Mouse (Mus musculus) hindbrain, embryonic 10.5 days (tissue): ENCODE data around the gene Narfl. TPM values are rescaled to one million over a fixed set of nuclear protein-coding genes. Genes with fewer than 3 reads are reported as not detected.
A peak's percentile ranks its signal among the peaks of the same experiment; 100 is the strongest.

ENCODE experiments used
- DNase-seq: peaks from one replicate; pipeline ENCODE4 v3.0.0-alpha.2; 2017; ENCODE audit warnings: low spot score
- H3K27ac ChIP-seq: fragments of 300-500 bp; sonication (generic); 2 replicates; pipeline ENCODE4 v1.5.1; 2016; ENCODE audit warnings: mild to moderate bottlenecking, moderate library complexity
- H3K27me3 ChIP-seq: fragments of 300-500 bp; sonication (generic); 2 replicates; pipeline ENCODE4 v1.6.1; 2016; ENCODE audit warnings: mild to moderate bottlenecking; ENCODE audit not compliant: poor library complexity, insufficient read depth, severe bottlenecking
- H3K36me3 ChIP-seq: fragments of 300-500 bp; sonication (generic); 2 replicates; pipeline ENCODE4 v1.6.1; 2016; ENCODE audit warnings: mild to moderate bottlenecking, moderate library complexity
- H3K4me1 ChIP-seq: fragments of 300-500 bp; sonication (generic); replicated peaks from 2 replicates; pipeline ENCODE4 v1.6.1; 2016; ENCODE audit warnings: mild to moderate bottlenecking
- H3K4me3 ChIP-seq: fragments of 300-500 bp; sonication (generic); 2 replicates; pipeline ENCODE4 v1.5.1; 2016; ENCODE audit warnings: mild to moderate bottlenecking, moderate library complexity
- H3K9me3 ChIP-seq: fragments of 300-500 bp; sonication (generic); 2 replicates; pipeline ENCODE4 v1.6.1; 2016; ENCODE audit warnings: mild to moderate bottlenecking, moderate library complexity
- WGBS: fragments of 180-500 bp; shearing (Covaris S2); methylation state at CpG from one replicate; pipeline ENCODE4 v1.1.7; 2016; 5-methylcytosine and 5-hydroxymethylcytosine counted together
- polyA plus RNA-seq: library from polyadenylated mRNA; unstranded; fragments of >200 nt; fragmentation: Nextera tagmentation; extraction: Ambion mirVana; gene quantifications from 2 replicates; pipeline ENCODE4 v1.2.1, GENCODE M21; 2016

The Narfl gene
- polyA plus RNA-seq, 1 experiment from 2014 or later: 25.3 TPM

GRCm38 (mm10) chr17:25829558-25830017 is 56.0 kb downstream of the Narfl start:
- Histone ChIP-seq H3K4me3 (peak overlapping the region; percentile 73), H3K9me3 (no peaks in the 10 kb centered on the region), H3K27me3 (no peaks in the 10 kb centered on the region), H3K36me3 (peaks cover 61% of the 10 kb centered on the region), H3K4me1 (peaks cover 90% of the 10 kb centered on the region), H3K27ac (peak overlapping the region; percentile 95)
- peak; percentile 29 for DNase-seq
- 37% methylated on average over 8 of the region's 8 CpGs for WGBS

- H3K36me3 ChIP-seq: peaks cover 66% of the 10 kb centered on the region
- peaks cover 90% of the 10 kb centered on the region for H3K4me1 ChIP-seq
- WGBS: 90% methylated on average over 4 of the region's 4 CpGs
- H3K4me3 ChIP-seq: peak overlapping the region; percentile 73
- no peak for DNase-seq
- no peaks in the 10 kb centered on the region for H3K9me3 ChIP-seq
- no peaks in the 10 kb centered on the region for H3K27me3 ChIP-seq
- H3K27ac ChIP-seq: 0 out of 2 replicates have a peak overlapping the region, but pooled peaks have one; percentile 95
These were observed 56.7 kb downstream of the Narfl start for GRCm38 (mm10) chr17:25830200-25830753.

DNA sequence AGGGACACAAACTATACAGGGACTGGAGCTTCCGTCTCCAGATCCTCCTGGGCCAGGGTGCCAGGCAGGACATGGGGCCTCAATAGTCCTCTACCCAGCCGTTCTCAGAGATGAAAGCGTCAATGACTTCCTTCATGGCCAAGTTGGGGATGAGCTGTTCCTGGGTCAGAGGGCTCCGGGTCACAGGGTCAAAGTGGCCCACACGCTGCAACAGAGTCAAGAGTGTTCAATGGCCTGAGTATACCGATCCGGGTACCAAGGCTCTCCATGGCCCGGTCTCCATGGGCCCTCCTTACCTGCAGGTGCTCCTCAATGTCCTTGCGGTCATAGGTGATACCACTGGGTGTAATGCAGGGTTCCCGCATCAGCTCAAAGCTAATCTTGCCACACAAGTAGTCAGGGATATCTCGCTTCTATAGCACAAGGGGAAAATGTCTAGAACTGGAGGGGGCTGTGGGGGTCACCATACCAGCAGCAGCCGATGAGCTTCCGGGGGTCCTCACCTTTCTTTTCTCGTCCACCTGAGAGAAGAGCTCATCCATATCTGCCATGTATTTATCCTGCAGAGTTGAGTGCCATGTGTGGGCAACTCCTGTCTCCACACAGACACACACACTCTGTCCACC is 57.3 kb downstream of the Narfl start:
- Histone ChIP-seq H3K4me1 (peaks cover 91% of the 10 kb centered on the region), H3K27me3 (no peaks in the 10 kb centered on the region), H3K9me3 (no peaks in the 10 kb centered on the region), H3K36me3 (peaks cover 66% of the 10 kb centered on the region), H3K27ac (no peak overlapping the region), H3K4me3 (peak overlapping the region; percentile 73)
- 91% methylated on average over 14 of the region's 14 CpGs for WGBS
- no peak for DNase-seq

DNA sequence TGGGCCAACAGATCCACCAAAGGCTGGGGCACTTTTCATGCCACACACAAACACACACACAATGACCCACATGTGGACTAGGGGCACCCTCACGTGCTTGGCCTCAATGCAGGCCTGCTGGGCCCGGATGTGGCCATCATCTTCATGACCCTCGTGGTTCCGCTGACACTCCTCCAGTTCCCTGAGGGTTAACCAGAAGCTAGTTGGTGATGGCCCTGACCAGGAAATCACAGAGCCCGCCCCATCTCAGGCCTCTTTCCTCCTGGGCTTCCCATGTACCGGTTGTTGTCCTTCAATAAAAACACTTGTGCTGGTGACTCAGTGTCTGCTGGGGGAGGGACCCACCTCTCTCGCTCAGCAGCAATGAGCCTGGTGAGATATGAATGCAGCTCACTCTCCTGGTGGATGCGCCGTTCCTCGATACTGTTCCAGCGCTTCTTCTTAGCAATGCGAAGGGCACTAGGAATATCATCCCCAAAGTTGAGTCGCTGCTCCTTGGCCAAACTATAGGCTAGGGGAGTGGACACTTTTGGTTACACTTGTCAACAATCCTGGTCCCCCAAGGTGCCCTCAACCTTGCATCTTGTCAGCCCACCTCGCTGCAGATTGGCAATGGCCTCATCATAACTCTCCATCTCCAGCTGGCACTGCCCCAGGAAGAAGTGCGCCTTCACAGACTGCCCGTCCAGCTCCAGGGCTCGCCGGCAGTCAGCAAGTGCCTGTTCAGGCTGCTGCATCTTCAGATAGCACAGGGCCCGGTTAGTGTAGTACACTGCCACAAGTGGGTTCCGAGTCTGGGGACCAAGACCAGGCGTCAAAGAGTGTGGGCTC is 58.1 kb downstream of the Narfl start:
- 69% methylated on average over 21 of the region's 21 CpGs for WGBS
- Histone ChIP-seq H3K27me3 (no peaks in the 10 kb centered on the region), H3K4me3 (peak overlapping the region; percentile 73), H3K27ac (peak overlapping the region; percentile 97), H3K36me3 (peaks cover 62% of the 10 kb centered on the region), H3K9me3 (no peaks in the 10 kb centered on the region), H3K4me1 (peaks cover 91% of the 10 kb centered on the region)
- DNase-seq: no peak

GRCm38 (mm10) chr17:25832436-25833290 is 59.1 kb downstream of the Narfl start:
- WGBS: under 1% methylated on average over 77 of the region's 77 CpGs
- Histone ChIP-seq H3K4me3 (peak overlapping the region; percentile 73), H3K36me3 (peaks cover 52% of the 10 kb centered on the region), H3K9me3 (no peaks in the 10 kb centered on the region), H3K27me3 (no peaks in the 10 kb centered on the region), H3K27ac (peak overlapping the region; percentile 97), H3K4me1 (peaks cover 91% of the 10 kb centered on the region)
- peak; percentile 100 for DNase-seq

Other genes starting within 250 kb of the Narfl start
- 9.1 and 10.7 TPM in 2 replicates for gene Sox8, start 203.1 kb upstream of the Narfl start, polyA plus RNA-seq
- 27.3 and 29.4 TPM in 2 replicates for gene Lmf1, start 194.7 kb upstream of the Narfl start, polyA plus RNA-seq
- gene Gng13, start 56.6 kb upstream of the Narfl start, polyA plus RNA-seq: 2.4 and 4.4 TPM in 2 replicates
- 47.2 and 60.4 TPM in 2 replicates for gene Chtf18, start 46.4 kb upstream of the Narfl start, polyA plus RNA-seq
- gene Rpusd1, start 46.1 kb upstream of the Narfl start, polyA plus RNA-seq: 22.2 and 24.8 TPM in 2 replicates
- gene Mslnl, start 37.7 kb upstream of the Narfl start, polyA plus RNA-seq: not detected in 2 replicates
- 0.33 TPM in 1 of 2 replicates, not detected in the other for gene Msln, start 19.4 kb upstream of the Narfl start, polyA plus RNA-seq
- 68.1 and 88.5 TPM in 2 replicates for gene Haghl, start 11.9 kb downstream of the Narfl start, polyA plus RNA-seq
- 0.95 and 1.2 TPM in 2 replicates for gene Ccdc78, start 12.8 kb downstream of the Narfl start, polyA plus RNA-seq
- 68.1 and 76.0 TPM in 2 replicates for gene Fam173a, start 19.1 kb downstream of the Narfl start, polyA plus RNA-seq
- 3.4 and 4.5 TPM in 2 replicates for gene AC134908.4, start 21.9 kb downstream of the Narfl start, polyA plus RNA-seq
- 174 and 193 TPM in 2 replicates for gene Metrn, start 23.4 kb downstream of the Narfl start, polyA plus RNA-seq
- 11.0 and 16.7 TPM in 2 replicates for gene Fbxl16, start 35.3 kb downstream of the Narfl start, polyA plus RNA-seq
- 30.1 and 30.7 TPM in 2 replicates for gene Wdr24, start 49.9 kb downstream of the Narfl start, polyA plus RNA-seq
- gene Jmjd8, start 55.1 kb downstream of the Narfl start, polyA plus RNA-seq: 51.5 and 64.3 TPM in 2 replicates
- gene Stub1, start 59.6 kb downstream of the Narfl start, polyA plus RNA-seq: 360 and 390 TPM in 2 replicates
- 1.7 and 3.1 TPM in 2 replicates for gene Rhbdl1, start 63.5 kb downstream of the Narfl start, polyA plus RNA-seq
- gene Gm20683, start 68.0 kb downstream of the Narfl start, polyA plus RNA-seq: 1.5 and 3.1 TPM in 2 replicates
- gene Rhot2, start 71.1 kb downstream of the Narfl start, polyA plus RNA-seq: 18.8 and 28.5 TPM in 2 replicates
- gene Wdr90, start 87.7 kb downstream of the Narfl start, polyA plus RNA-seq: 46.0 and 54.4 TPM in 2 replicates
- gene Mcrip2, start 95.0 kb downstream of the Narfl start, polyA plus RNA-seq: 10.6 and 14.7 TPM in 2 replicates
- gene Mettl26, start 101.3 kb downstream of the Narfl start, polyA plus RNA-seq: 69.9 and 73.9 TPM in 2 replicates
- gene Wfikkn1, start 107.1 kb downstream of the Narfl start, polyA plus RNA-seq: 5.8 and 26.3 TPM in 2 replicates
- 33.4 and 43.4 TPM in 2 replicates for gene Rab40c, start 146.0 kb downstream of the Narfl start, polyA plus RNA-seq
- gene Pigq, start 171.2 kb downstream of the Narfl start, polyA plus RNA-seq: 65.4 and 72.6 TPM in 2 replicates
- gene Nhlrc4, start 171.2 kb downstream of the Narfl start, polyA plus RNA-seq: 0.21 and 0.55 TPM in 2 replicates
- gene A930017K11Rik, start 178.8 kb downstream of the Narfl start, polyA plus RNA-seq: 0.25 and 0.34 TPM in 2 replicates
- 32.4 and 35.0 TPM in 2 replicates for gene Capn15, start 212.0 kb downstream of the Narfl start, polyA plus RNA-seq